Mouse (Mus musculus) E14TG2a.4 (cell line): ENCODE measurements around the gene Mrpl34.

ENCODE experiments used
- H3K27me3 ChIP-seq: 2 replicates; pipeline ENCODE4 v1.6.1; 2014; ENCODE audit warnings: low read length, control low read depth; ENCODE audit not compliant: insufficient read depth
- H3K36me3 ChIP-seq: 2 replicates; pipeline ENCODE4 v1.6.1; 2014; ENCODE audit warnings: low read length, control low read depth; ENCODE audit not compliant: insufficient read depth
- H3K4me1 ChIP-seq: replicated peaks from 2 replicates; pipeline ENCODE4 v1.6.1; 2014; ENCODE audit warnings: low read depth, low read length, control low read depth
- H3K4me3 ChIP-seq: replicated peaks from 2 replicates; pipeline ENCODE4 v1.5.1; 2014; ENCODE audit warnings: mild to moderate bottlenecking, low read length
- H3K9me3 ChIP-seq: 2 replicates; pipeline ENCODE4 v1.6.1; 2014; ENCODE audit warnings: low read length, control low read depth
- CTCF ChIP-seq: conservative IDR thresholded peaks from 2 replicates; pipeline ENCODE4 v1.5.1; 2014; ENCODE audit warnings: low read length
- NANOG ChIP-seq: IDR thresholded peaks from 2 replicates; pipeline ENCODE4 v1.6.1; 2014; ENCODE audit warnings: borderline replicate concordance, low read length, mixed read lengths
- POU5F1 ChIP-seq: IDR thresholded peaks from 2 replicates; pipeline ENCODE4 v1.6.1; 2014; ENCODE audit warnings: low read length, borderline replicate concordance

The Mrpl34 gene

DNA sequence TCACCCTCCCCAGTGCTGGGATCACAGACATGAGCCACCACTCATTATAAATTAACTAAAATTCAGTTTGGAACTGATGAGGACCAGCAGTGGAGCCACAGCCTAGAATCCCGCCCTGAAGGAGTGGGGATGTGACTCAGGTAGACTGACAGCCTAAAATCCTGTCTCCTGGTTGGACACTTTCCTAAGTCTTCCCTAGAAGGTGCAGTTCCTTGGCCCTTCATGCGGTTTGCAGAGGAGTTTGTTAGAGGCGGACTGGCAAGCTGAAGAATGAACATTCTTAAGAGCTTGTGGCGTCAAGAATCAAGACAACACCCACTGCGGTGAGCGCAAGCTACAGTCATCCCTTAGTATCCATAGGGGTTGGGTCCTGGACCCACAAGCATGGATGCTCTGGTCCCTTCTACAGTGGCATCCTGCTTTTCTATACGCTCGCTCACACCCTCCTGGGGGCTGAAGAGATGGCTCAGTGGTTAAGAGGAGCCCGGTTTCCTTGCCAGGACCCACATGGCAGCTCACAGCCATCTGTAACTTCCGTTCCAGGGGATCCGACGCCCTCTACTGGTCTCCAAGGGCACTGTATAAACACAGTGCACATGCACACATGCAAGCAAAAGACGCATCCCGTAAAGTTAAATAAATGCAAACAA is 12.6 kb downstream of the Mrpl34 start:
- peaks cover 33% of the 10 kb centered on the region for H3K36me3 ChIP-seq
- TF ChIP-seq NANOG (no peak), POU5F1 (no peak), CTCF (peak; percentile 89)
- H3K27me3 ChIP-seq = peaks cover 33% of the 10 kb centered on the region
- H3K4me1 ChIP-seq = peaks cover 61% of the 10 kb centered on the region
- H3K4me3 ChIP-seq = peak overlapping the region; percentile 80
- no peaks in the 10 kb centered on the region for H3K9me3 ChIP-seq

DNA sequence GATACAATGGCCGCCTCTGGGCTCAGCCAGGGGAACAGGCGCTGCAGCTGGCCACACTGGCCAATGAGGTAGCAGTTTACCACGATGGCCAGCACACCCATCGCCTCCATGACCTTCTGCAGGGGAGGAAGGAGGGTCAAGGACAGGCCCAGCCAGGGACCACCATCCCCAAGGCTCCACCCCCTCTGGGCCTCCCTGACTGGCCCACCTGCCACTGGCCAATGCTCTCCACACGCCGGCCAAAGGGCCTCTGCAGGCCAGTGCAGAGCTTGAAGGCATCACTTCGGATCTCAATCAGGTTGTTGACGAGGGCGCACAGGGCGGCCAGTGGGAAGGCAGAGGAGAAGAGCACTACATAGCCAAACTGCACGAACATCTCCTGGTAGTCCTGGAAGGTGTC is 14.2 kb downstream of the Mrpl34 start:
- Histone ChIP-seq H3K4me3 (no peak overlapping the region), H3K9me3 (no peaks in the 10 kb centered on the region), H3K27me3 (peaks cover 34% of the 10 kb centered on the region), H3K36me3 (peaks cover 23% of the 10 kb centered on the region), H3K4me1 (peaks cover 61% of the 10 kb centered on the region)
- TF ChIP-seq NANOG (no peak), CTCF (no peak), POU5F1 (no peak)

DNA sequence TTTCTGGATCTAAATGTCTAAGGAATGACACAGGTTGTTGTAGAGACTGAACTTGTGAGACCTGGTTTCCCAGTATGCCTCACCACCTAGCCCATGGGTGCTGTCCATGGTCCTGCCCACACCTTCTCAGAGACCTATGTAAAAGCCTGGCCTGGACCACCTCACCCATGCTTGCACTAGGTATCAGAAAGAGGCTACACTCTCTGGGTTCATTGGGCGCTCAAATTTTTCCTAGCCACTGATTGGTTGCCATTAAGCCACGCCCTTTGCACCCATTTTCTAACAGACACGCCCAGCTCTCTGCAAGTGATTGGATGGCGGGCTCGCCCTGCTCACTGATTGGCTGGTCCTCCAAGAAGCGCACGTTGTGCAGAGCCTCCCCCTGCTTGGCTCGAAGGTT is 19.2 kb downstream of the Mrpl34 start:
- Histone ChIP-seq H3K4me3 (peak overlapping the region; percentile 87; the same call in 1 of the 2 replicates), H3K4me1 (peaks cover 67% of the 10 kb centered on the region), H3K36me3 (0 out of 2 replicates have a peak, but pooled peaks cover 6% of the 10 kb centered on the region), H3K9me3 (no peaks in the 10 kb centered on the region), H3K27me3 (peaks cover 44% of the 10 kb centered on the region)
- no peak for TF ChIP-seq CTCF
- no peak for TF ChIP-seq POU5F1
- no peak for TF ChIP-seq NANOG

DNA sequence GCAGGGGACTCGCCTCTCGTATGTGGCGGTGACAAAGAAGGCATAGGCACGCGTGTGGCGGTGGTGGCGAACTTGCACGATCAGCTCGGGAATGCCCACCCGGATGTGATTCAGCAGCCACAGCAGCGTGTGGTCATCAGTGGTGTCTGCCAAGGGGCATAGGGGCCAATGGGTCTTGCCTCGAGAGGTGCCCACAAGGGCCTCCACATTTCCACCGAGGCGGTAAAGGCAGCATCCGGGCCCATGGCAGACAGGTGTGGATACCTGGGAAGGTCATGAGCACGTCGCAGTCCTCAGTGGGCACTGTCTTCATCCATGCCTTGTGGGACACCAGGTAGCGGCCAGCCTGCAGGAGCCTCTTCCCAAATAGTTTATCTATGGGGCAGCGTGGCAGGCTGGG is 20.0 kb downstream of the Mrpl34 start:
- Histone ChIP-seq H3K27me3 (peaks cover 38% of the 10 kb centered on the region), H3K4me1 (peaks cover 73% of the 10 kb centered on the region), H3K36me3 (peaks cover 11% of the 10 kb centered on the region), H3K9me3 (no peaks in the 10 kb centered on the region), H3K4me3 (peak overlapping the region; percentile 87)
- TF ChIP-seq CTCF (no peak), NANOG (no peak), POU5F1 (no peak)

DNA sequence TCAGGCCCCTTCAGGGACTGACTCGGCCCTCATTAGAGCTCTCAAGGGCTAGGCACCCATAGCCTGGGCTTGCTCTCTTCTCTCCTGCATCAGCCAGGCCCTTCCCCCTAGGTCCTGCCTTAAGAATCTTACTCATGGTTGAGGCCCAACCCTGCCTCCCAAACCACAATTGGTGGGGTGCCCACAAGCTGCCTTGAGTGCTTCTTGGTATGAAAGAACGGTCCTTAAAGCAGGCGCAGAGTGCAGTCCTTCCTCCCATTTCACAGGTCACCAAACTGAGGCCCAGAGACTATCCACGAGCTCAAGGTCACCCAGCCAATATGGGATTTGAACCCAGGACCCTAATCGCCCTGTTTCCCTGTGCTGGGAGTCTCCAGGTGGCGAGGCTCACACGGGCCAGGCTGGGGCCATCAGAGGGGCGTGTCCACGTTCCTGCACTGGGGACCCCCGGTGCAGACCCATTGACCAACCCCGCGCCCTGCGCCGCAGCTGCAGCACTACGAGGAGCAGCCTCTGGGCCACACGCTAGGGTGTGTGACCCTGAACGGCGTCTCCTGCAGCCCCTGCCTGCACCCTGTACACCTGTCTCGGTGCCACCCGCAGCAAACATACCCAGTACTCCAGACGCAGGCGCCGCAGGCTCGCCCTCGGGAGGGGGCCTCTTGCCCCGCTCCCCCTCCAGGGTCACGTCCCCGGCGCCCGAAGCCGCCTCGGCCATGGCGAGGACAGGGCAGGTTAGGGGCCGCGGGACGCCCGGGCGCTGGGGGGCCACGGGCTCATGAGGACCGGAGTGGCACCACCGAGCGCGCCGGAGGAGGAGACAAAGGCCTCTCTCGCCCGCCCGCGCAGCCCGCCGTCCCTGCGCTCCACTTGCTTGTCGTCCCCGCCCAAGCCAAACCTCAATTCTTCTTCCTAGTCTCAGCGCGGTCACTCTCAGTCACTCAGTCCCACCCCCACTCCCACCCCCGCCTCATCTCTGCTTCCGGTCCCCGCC is 20.7 kb downstream of the Mrpl34 start, which contains the start of gene Ano8:
TSS of gene Ano8 (minus strand) at position 822 of the 994 bp plus-strand sequence.
- TF ChIP-seq POU5F1 (no peak), CTCF (no peak), NANOG (no peak)
- peak within 1 kb of the TSS; percentile 87 for H3K4me3 ChIP-seq
- peaks cover 18% of the 10 kb centered on the region for H3K36me3 ChIP-seq
- H3K4me1 ChIP-seq = peaks cover 74% of the 10 kb centered on the region
- no peaks in the 10 kb centered on the region for H3K9me3 ChIP-seq
- H3K27me3 ChIP-seq = peaks cover 31% of the 10 kb centered on the region

DNA sequence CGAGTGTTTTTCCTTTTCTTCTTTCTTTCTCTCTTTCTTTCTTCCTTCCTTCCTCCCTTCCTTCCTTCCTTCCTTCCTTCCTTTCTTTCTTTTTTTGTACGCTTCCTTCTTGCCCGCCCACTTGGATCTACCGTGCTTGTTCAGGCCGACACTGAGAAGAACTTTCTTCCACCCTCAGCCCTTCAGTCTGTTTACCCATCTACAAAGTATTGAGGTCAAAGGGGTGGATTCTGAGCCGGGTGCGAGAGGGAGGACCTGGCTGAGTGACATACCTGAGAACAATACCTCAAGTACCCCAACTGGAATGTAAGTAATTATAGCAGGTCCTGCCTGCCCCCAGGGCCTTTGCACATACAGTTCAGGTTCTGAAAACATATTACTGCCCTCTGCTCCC is 21.4 kb downstream of the Mrpl34 start:
- Histone ChIP-seq H3K4me1 (peaks cover 74% of the 10 kb centered on the region), H3K27me3 (peaks cover 24% of the 10 kb centered on the region), H3K4me3 (peak overlapping the region; percentile 17; the same call in 1 of the 2 replicates), H3K9me3 (no peaks in the 10 kb centered on the region), H3K36me3 (peaks cover 25% of the 10 kb centered on the region)
- TF ChIP-seq NANOG (no peak), CTCF (no peak), POU5F1 (no peak)

DNA sequence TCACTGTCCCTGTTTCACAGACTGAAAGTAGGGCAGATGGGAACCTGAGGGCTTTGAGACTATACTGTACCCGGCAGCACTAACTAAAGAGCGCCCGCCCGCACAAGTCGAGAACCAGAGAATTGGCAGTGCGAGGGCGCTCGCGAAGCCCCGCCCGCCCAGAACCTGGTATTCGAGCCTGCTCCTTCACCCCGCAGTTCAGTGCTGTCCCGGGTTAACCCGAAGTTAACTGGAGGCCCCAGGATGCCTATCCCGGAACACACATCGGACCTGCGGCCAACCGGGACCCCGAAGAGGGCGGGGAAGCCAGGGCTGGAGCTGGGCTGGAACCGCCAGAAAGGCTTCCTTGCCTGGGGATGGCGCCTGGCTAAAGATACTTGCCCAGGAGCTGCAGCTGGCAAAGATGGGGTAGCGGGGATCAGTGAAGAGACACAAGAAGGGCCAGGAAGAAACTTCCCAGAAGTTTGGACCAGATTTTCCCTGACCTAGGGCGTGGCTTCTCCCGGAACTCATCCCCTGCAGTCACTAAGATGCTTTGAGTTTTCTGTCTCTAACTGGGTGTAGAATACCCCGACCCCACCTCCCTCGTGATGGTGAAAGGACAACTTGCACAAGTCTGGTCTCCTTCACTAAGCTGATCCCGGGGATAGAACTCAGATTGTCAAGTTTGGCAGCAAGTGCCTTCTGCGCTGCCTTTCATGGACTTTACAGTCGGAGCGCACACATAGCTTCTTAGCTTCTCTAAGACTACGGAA is 23.1 kb downstream of the Mrpl34 start, which contains the start of gene Gtpbp3:
TSS of gene Gtpbp3 (plus strand) at position 413 of the 755 bp plus-strand sequence.
- H3K36me3 ChIP-seq = peaks cover 42% of the 10 kb centered on the region
- no peaks in the 10 kb centered on the region for H3K9me3 ChIP-seq
- peaks cover 12% of the 10 kb centered on the region for H3K27me3 ChIP-seq
- no peak for TF ChIP-seq NANOG
- no peak for TF ChIP-seq POU5F1
- no peak for TF ChIP-seq CTCF
- peak within 1 kb of the TSS; percentile 95 for H3K4me3 ChIP-seq
- peaks cover 79% of the 10 kb centered on the region for H3K4me1 ChIP-seq
